Mouse (Mus musculus) adrenal gland, postnatal 25 days (tissue): Measurements from ENCODE around the gene Eef2kmt. TPM values are rescaled to one million over a fixed set of nuclear protein-coding genes. Genes with fewer than 3 reads are reported as not detected.

Experiments used
- DNase-seq: peaks from one replicate; pipeline ENCODE4 v3.0.0; 2021; ENCODE audit warnings: mixed read lengths
- microRNA-seq, 2 experiments: library from miRNA; unstranded; fragments of <30 nt; microRNA quantifications; one replicate each; pipeline ENCODE4 v1.2.0; 2021
- total RNA-seq: library from RNA; stranded (reverse); gene quantifications from 2 replicates; pipeline ENCODE4 v1.2.3, GENCODE M21; 2021

Gene Eef2kmt
- total RNA-seq, 1 experiment from 2014 or later: 35.6 TPM

GRCm38 (mm10) chr16:5222140-5222539, 33.6 kb downstream of the Eef2kmt start, which contains the start of gene AU021092:
Gene AU021092, minus strand, starts transcription at chr16:5222299.
- DNase-seq: no peak

GRCm38 (mm10) chr16:5221403-5221802, 34.4 kb downstream of the Eef2kmt start:
- DNase-seq: no peak

- no peak for DNase-seq
Measured at GRCm38 (mm10) chr16:5217341-5218133, 38.2 kb downstream of the Eef2kmt start.

GRCm38 (mm10) chr16:5216686-5217085, 39.1 kb downstream of the Eef2kmt start:
- DNase-seq: no peak

DNA sequence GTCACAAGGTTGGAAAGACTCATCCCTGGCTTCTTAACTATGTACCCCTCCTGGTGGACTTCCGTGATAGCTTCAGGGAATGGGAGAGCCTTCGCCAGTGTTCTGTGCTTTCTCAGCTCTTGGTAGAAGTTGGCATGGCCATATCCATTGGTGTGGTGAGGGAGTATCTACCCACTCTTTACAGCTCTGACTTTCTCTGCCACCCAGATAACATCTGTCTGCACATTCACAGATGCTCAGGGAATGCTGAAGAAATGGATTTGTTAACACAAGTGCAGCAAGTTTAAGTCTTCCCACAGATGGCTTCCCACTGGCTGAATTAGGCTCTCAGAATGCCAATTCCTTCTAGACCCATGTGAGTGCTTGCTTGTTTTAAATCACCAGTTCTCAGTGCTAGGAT, 41.7 kb downstream of the Eef2kmt start:
- DNase-seq: no peak

DNA sequence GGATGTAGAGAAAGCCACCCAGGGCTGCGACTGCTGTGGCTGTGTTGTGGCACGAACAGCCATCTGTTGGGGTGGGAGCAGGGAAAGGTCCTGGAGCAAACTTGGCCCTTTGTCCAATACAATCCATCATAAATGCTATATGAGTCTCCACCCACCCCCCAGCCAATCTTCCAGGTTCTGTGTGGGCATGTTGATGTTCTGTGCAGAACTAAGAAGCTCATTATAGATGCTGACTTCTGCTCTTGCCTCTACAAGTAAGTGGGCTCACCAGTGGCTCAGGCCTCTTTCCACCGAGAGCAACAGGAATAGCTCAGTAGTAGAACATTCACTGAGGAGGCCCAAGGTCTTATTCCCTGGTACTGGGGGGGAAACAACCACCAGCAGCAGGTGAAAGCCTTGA, 43.6 kb downstream of the Eef2kmt start:
- no peak for DNase-seq

- DNase-seq: no peak
Measured at GRCm38 (mm10) chr16:5210365-5210764, 45.4 kb downstream of the Eef2kmt start.

GRCm38 (mm10) chr16:5206051-5206450, 49.7 kb downstream of the Eef2kmt start:
- DNase-seq: no peak

GRCm38 (mm10) chr16:5205431-5205970, 50.3 kb downstream of the Eef2kmt start:
- no peak for DNase-seq

GRCm38 (mm10) chr16:5203668-5204433, 51.9 kb downstream of the Eef2kmt start, which contains the start of gene Nagpa:
Gene Nagpa, minus strand, starts transcription at chr16:5204012.
- DNase-seq: peak; percentile 81

- DNase-seq: no peak
Measured at GRCm38 (mm10) chr16:5203200-5203599, 52.6 kb downstream of the Eef2kmt start.

DNA sequence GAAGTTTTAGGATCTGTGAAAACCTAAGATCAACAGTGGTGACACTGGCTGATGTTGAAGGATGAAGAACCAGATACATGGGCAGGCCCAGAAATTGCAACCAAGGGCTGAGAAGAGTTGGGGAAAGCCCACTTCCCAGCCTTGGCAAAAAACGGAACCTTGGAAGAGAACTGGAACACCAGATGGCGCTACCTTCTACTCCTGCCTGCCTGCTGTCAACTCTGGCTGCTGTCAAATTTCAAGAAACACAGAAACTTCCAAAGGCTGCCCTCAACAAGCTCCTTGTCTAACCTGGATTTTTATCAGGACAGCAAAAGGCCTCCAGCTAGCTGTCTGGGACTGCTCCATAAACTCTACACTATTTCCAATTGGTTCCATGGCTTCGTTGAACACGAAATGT, 53.1 kb downstream of the Eef2kmt start:
- no peak for DNase-seq

- DNase-seq: peak; percentile 66
Measured at GRCm38 (mm10) chr16:5195080-5195479, 60.7 kb downstream of the Eef2kmt start.

Small RNAs within 50 kb of the gene (microRNA-seq; reads per million reads assigned to microRNA genes)
- gene Gm23689 (0 reads per million in 2 experiments), gene Gm26095 (0 reads per million in 2 experiments), gene Mir6364 (0 reads per million in 2 experiments)

Other genes with a start within 250 kb of the Eef2kmt start
- not detected in 2 replicates for gene Smim22, start 248.7 kb downstream of the Eef2kmt start, total RNA-seq
- gene Rogdi, start 242.4 kb downstream of the Eef2kmt start, total RNA-seq: 19.9 and 23.8 TPM in 2 replicates
- 106 and 107 TPM in 2 replicates for gene Glyr1, start 206.1 kb downstream of the Eef2kmt start, total RNA-seq
- 43.6 and 46.7 TPM in 2 replicates for gene Ubn1, start 205.9 kb downstream of the Eef2kmt start, total RNA-seq
- gene Ppl, start 123.6 kb downstream of the Eef2kmt start, total RNA-seq: 1.5 and 2.2 TPM in 2 replicates
- gene Sec14l5, start 108.9 kb downstream of the Eef2kmt start, total RNA-seq: 0.15 TPM in 1 of 2 replicates, not detected in the other
- 30.8 and 31.5 TPM in 2 replicates for gene Nagpa, start 52.0 kb downstream of the Eef2kmt start, total RNA-seq
- gene AU021092, start 33.7 kb downstream of the Eef2kmt start, total RNA-seq: 10.8 and 14.5 TPM in 2 replicates
- 37.8 and 42.6 TPM in 2 replicates for gene Alg1, start 22.4 kb downstream of the Eef2kmt start, total RNA-seq